Mouse (Mus musculus) G1E (cell line): ENCODE results near the gene Krtap13-1.

Source experiments
- CTCF ChIP-seq: IDR thresholded peaks from 2 replicates; pipeline ENCODE4 v1.5.1; 2012; ENCODE audit warnings: low read depth, low read length, inconsistent platforms, mixed read lengths
- GATA1 ChIP-seq: IDR thresholded peaks from 2 replicates; pipeline ENCODE4 v1.6.1; 2012; ENCODE audit warnings: borderline replicate concordance, low read length, inconsistent platforms, mixed read lengths
- GATA2 ChIP-seq: IDR thresholded peaks from 2 replicates; pipeline ENCODE4 v1.6.1; 2012; ENCODE audit warnings: low read depth, low read length, inconsistent platforms, borderline replicate concordance
- POLR2AphosphoS5 ChIP-seq: IDR thresholded peaks from 2 replicates; pipeline ENCODE4 v1.6.1; 2012; ENCODE audit warnings: low read depth, low read length, inconsistent platforms; ENCODE audit not compliant: insufficient replicate concordance
- TAL1 ChIP-seq: conservative IDR thresholded peaks from 2 replicates; pipeline ENCODE4 v1.6.1; 2012; ENCODE audit warnings: low read depth, low read length, inconsistent platforms, mixed read lengths

GRCm38 (mm10) chr16:88711245-88711644 is 17.4 kb upstream of the Krtap13-1 start:
- no peak for TF ChIP-seq CTCF
- no peak for TF ChIP-seq POLR2AphosphoS5
- TF ChIP-seq GATA1 = no peak
- no peak for TF ChIP-seq TAL1
- TF ChIP-seq GATA2 = no peak
